Mouse (Mus musculus) hindbrain, embryonic 13.5 days (tissue): ENCODE results near the gene Mpv17. TPM values are rescaled to one million over a fixed set of nuclear protein-coding genes. Genes with fewer than 3 reads are reported as not detected.

ENCODE experiments used
- ATAC-seq: fragments of 200-750 bp; cut with Nextera tagmentation; 2 replicates; pipeline ENCODE4 v1.8.0; 2017; ENCODE audit warnings: moderate TSS enrichment; ENCODE audit not compliant: low FRiP score
- H3K27ac ChIP-seq: fragments of 300-500 bp; sonication (generic); 2 replicates; pipeline ENCODE4 v1.5.1; 2015; ENCODE audit warnings: inconsistent platforms, mild to moderate bottlenecking, moderate library complexity
- H3K27me3 ChIP-seq: fragments of 300-500 bp; sonication (generic); 2 replicates; pipeline ENCODE4 v1.6.1; 2015; ENCODE audit warnings: mild to moderate bottlenecking, inconsistent platforms
- H3K36me3 ChIP-seq: fragments of 300-500 bp; sonication (generic); 2 replicates; pipeline ENCODE4 v1.6.1; 2015; ENCODE audit warnings: mild to moderate bottlenecking, inconsistent platforms
- H3K4me1 ChIP-seq: fragments of 300-500 bp; sonication (generic); replicated peaks from 2 replicates; pipeline ENCODE4 v1.6.1; 2015; ENCODE audit warnings: inconsistent platforms
- H3K4me2 ChIP-seq: fragments of 300-500 bp; sonication (generic); 2 replicates; pipeline ENCODE4 v1.6.1; 2015; ENCODE audit warnings: inconsistent platforms, mild to moderate bottlenecking, moderate library complexity
- H3K4me3 ChIP-seq: fragments of 300-500 bp; sonication (generic); 2 replicates; pipeline ENCODE4 v1.5.1; 2015; ENCODE audit warnings: mild to moderate bottlenecking, inconsistent platforms
- H3K9ac ChIP-seq: fragments of 300-500 bp; sonication (generic); 2 replicates; pipeline ENCODE4 v1.6.1; 2015; ENCODE audit warnings: mild to moderate bottlenecking, inconsistent platforms
- H3K9me3 ChIP-seq: fragments of 300-500 bp; sonication (generic); 2 replicates; pipeline ENCODE4 v1.6.1; 2016; ENCODE audit warnings: inconsistent platforms
- WGBS: fragments of 180-500 bp; shearing (Covaris S2); methylation state at CpG from one replicate; pipeline ENCODE4 v1.1.7; 2015; 5-methylcytosine and 5-hydroxymethylcytosine counted together
- polyA plus RNA-seq: library from polyadenylated mRNA; unstranded; fragments of >200 nt; fragmentation: Nextera tagmentation; extraction: Ambion mirVana; gene quantifications from 2 replicates; pipeline ENCODE4 v1.2.1, GENCODE M21; 2015

Gene Mpv17
- polyA plus RNA-seq, 1 experiment from 2014 or later = 54.2 TPM

DNA sequence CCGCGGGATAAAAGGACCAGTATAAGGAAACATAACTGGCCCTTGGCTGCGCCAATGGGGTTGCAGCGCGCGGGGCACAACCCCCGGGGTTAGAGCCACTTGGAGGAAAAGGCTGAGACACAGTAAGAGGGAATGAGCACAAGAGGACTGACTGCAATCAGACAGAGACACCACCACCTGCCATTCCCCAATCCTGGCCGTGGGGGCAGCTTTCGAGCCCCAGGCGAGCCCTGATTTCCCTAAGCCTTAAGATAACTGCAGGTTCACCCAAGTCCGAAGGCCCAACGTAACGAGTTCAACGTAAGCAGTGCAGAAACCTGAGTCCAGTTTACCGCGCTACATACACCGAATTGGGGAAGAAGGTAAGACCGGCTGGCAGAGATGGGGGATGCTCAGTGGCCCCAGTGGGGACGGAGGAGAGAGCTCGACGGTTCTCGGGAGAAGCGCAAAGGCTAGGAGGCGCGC, 25.3 kb upstream of the Mpv17 start:
- Histone ChIP-seq H3K27me3 (no peaks in the 10 kb centered on the region), H3K4me1 (peaks cover 28% of the 10 kb centered on the region), H3K4me3 (peak overlapping the region; percentile 70), H3K4me2 (peak overlapping the region; percentile 93), H3K27ac (peak overlapping the region; percentile 94), H3K36me3 (peaks cover 9% of the 10 kb centered on the region), H3K9ac (peak overlapping the region; percentile 88), H3K9me3 (no peaks in the 10 kb centered on the region)
- peak; percentile 85 for ATAC-seq
- WGBS = 2% methylated on average over 25 of the region's 25 CpGs

GRCm38 (mm10) chr5:31168630-31169029, 14.6 kb upstream of the Mpv17 start:
- no peak for ATAC-seq
- no peak overlapping the region for H3K27ac ChIP-seq
- no peak overlapping the region for H3K9ac ChIP-seq
- 89% methylated on average over 4 of the region's 4 CpGs for WGBS
- H3K4me1 ChIP-seq = no peaks in the 10 kb centered on the region
- H3K9me3 ChIP-seq = no peaks in the 10 kb centered on the region
- H3K36me3 ChIP-seq = peaks cover 96% of the 10 kb centered on the region
- H3K4me3 ChIP-seq = no peak overlapping the region
- H3K4me2 ChIP-seq = no peak overlapping the region
- no peaks in the 10 kb centered on the region for H3K27me3 ChIP-seq

DNA sequence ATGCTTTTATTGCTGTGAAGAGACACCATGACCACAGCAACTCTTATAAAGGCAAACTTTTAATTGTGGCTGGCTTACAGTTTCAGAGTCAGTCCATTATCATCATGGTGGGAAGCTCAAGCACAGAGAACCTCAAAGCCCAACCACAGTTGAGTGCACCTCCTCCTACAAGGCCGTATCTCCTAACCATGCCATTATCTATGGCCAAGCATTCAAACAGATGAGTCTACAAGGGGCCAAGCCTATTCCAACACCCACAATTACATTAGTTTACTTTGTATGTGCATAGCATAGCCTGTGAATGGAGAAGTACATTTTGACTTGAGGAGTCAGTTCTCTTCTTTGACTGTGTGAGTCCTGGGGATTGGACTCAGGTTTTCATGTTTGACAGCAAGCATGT, 10.8 kb upstream of the Mpv17 start:
- Histone ChIP-seq H3K4me3 (no peak overlapping the region), H3K36me3 (peaks cover 94% of the 10 kb centered on the region), H3K4me1 (no peaks in the 10 kb centered on the region), H3K27me3 (no peaks in the 10 kb centered on the region), H3K9me3 (no peaks in the 10 kb centered on the region), H3K27ac (no peak overlapping the region), H3K4me2 (no peak overlapping the region), H3K9ac (no peak overlapping the region)
- WGBS = 80% methylated on average over 1 of the region's 1 CpGs
- no peak for ATAC-seq

DNA sequence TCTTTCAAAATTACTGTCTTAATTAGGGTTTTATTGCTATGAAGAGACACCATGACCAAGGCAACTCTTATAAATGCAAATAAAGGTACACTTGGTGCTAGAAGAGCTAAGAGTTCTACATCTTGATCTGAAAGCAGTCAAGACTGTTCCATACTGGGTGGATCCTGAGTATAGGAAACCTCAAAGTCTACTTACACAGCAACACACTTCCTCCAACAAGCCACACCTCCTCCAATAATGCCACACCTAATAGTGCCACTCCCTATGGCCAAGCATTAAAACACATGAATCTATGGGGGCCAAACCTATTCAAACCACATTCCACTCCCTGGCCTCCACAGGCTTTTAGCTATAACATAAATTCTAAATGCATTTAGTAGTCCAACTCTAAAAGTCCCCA, 8.4 kb upstream of the Mpv17 start:
- Histone ChIP-seq H3K4me3 (no peak overlapping the region), H3K4me2 (no peak overlapping the region), H3K27me3 (no peaks in the 10 kb centered on the region), H3K9me3 (no peaks in the 10 kb centered on the region), H3K9ac (no peak overlapping the region), H3K4me1 (no peaks in the 10 kb centered on the region), H3K27ac (no peak overlapping the region), H3K36me3 (peaks cover 94% of the 10 kb centered on the region)
- no peak for ATAC-seq

DNA sequence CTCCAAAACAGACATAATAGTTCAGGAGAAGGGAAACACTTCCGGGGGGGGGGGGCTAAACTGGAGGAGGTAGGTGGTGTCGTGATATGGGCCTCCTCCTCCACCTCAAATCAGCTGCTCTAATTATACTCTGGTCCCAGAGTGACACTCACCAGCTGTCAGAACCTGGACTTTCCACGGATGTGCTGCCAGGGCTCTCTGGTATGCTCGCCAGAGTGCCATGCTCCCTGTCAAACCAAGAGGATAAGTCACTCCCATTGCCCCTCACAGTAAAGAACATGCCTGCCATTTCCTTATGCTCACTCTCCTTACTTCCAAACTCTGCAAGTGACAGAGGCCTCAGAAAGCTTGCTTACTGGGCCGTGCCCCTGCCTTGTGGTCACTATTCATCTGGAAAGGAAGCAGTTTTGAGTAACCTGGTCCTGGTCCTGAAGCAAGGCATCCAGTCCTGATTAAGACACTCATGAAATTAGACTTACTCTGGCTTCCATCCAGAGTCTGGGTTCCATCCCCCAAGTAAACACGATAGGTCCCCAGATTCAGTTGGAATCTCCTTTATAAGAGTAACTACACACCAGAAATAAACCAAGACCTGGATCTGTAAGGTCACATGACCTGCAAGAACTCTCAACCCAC, 417 bp downstream of the Mpv17 start:
- H3K4me1 ChIP-seq = peaks cover 16% of the 10 kb centered on the region
- H3K4me2 ChIP-seq = peak overlapping the region; percentile 84
- H3K36me3 ChIP-seq = peaks cover 31% of the 10 kb centered on the region
- peak overlapping the region; percentile 65 for H3K4me3 ChIP-seq
- H3K9me3 ChIP-seq = no peaks in the 10 kb centered on the region
- H3K9ac ChIP-seq = peak overlapping the region; percentile 85
- peak; percentile 26; the same call in 1 of the 2 replicates for ATAC-seq
- H3K27me3 ChIP-seq = no peaks in the 10 kb centered on the region
- H3K27ac ChIP-seq = peak overlapping the region; percentile 83
- 41% methylated on average over 6 of the region's 6 CpGs for WGBS

GRCm38 (mm10) chr5:31151746-31152145, 2.3 kb downstream of the Mpv17 start:
- H3K9ac ChIP-seq = no peak overlapping the region
- H3K4me1 ChIP-seq = peaks cover 16% of the 10 kb centered on the region
- no peak overlapping the region for H3K4me2 ChIP-seq
- ATAC-seq = no peak
- 90% methylated on average over 3 of the region's 3 CpGs for WGBS
- no peak overlapping the region for H3K4me3 ChIP-seq
- H3K27ac ChIP-seq = no peak overlapping the region
- H3K9me3 ChIP-seq = no peaks in the 10 kb centered on the region
- peaks cover 12% of the 10 kb centered on the region for H3K36me3 ChIP-seq
- no peaks in the 10 kb centered on the region for H3K27me3 ChIP-seq

DNA sequence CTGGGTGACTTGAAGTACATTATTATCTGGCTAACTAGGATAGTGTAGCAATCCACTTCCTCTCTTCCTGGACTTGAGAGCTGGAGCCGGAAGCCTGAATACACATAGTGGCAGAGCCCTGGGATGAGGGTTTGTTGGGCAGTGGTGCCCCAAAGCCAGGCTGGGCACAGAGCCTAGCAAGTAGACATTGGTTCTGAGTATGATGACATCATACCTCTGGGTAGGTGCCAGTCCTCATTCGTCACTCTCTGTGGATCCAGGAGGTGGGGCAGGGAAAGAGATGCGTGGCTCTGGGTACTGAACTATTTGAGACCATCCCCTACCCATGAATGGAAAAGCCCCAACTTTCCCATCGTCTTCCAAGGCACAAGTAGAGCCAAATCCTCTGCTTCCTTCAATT, 4.3 kb downstream of the Mpv17 start:
- no peaks in the 10 kb centered on the region for H3K27me3 ChIP-seq
- 90% methylated on average over 4 of the region's 4 CpGs for WGBS
- H3K36me3 ChIP-seq = peaks cover 24% of the 10 kb centered on the region

GRCm38 (mm10) chr5:31138968-31139425, 15.1 kb downstream of the Mpv17 start:
- ATAC-seq = no peak
- Histone ChIP-seq H3K27ac (no peak overlapping the region), H3K9ac (0 out of 2 replicates have a peak overlapping the region, but pooled peaks have one; percentile 53), H3K9me3 (no peaks in the 10 kb centered on the region), H3K4me1 (peaks cover 24% of the 10 kb centered on the region), H3K27me3 (peaks cover 66% of the 10 kb centered on the region), H3K4me2 (peak overlapping the region; percentile 58; the same call in 1 of the 2 replicates), H3K36me3 (peaks cover 14% of the 10 kb centered on the region), H3K4me3 (peak overlapping the region; percentile 38; the same call in 1 of the 2 replicates)
- WGBS = 11% methylated on average over 9 of the region's 9 CpGs

More for the DNA sequence above, 4.3 kb downstream of the Mpv17 start:
- H3K27ac ChIP-seq = no peak overlapping the region
- no peaks in the 10 kb centered on the region for H3K9me3 ChIP-seq
- no peak overlapping the region for H3K9ac ChIP-seq
- H3K4me3 ChIP-seq = no peak overlapping the region
- no peak for ATAC-seq
- H3K4me2 ChIP-seq = no peak overlapping the region
- peaks cover 13% of the 10 kb centered on the region for H3K4me1 ChIP-seq

DNA sequence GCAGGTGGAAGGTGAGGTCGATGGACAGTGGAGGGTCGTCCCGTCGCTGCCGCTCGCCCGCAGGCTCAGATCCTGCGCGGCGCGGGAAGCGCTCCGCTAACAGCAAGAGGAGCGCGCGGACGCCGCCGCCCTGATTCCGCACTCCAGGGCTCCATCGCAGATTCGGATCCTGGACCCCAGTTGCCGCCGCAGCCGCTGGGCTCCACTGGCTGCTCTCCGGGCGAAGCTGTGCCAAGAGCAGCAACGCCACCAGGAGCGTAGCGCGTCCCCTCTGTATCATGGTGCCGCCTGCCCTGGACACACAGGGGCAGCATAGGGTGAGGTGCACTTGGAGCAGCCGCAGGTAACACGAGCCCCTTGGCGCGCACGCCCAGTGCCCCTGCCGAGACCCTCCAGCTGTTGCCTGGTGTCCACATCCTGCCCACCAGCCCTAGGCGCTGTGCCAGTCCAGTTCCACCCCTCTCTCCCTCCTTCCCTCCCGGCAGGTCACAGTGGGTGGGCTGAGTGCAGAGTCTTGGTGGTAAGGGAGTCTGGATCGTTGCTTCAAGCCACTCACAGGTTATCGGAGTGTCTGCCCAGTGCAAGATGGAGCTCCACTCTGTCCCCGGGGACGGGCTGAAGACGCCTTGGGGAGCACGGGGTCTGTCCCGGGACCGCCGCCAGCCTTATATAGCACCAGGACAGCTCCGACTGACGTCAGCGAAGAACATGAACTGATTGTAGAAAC, 15.6 kb downstream of the Mpv17 start, which contains the start of gene Ucn:
Gene Ucn (minus strand): TSS at position 589 of the 727 bp plus-strand sequence.
- peak within 1 kb of the TSS; percentile 53 for H3K9ac ChIP-seq
- H3K4me3 ChIP-seq = peak within 1 kb of the TSS; percentile 38
- H3K27me3 ChIP-seq = peaks cover 72% of the 10 kb centered on the region
- H3K27ac ChIP-seq = no peak within 1 kb of the TSS
- peak within 1 kb of the TSS; percentile 58 for H3K4me2 ChIP-seq
- WGBS = 2% methylated on average over 52 of the region's 52 CpGs
- peaks cover 13% of the 10 kb centered on the region for H3K36me3 ChIP-seq
- H3K9me3 ChIP-seq = no peaks in the 10 kb centered on the region
- ATAC-seq = no peak
- peaks cover 24% of the 10 kb centered on the region for H3K4me1 ChIP-seq

- ATAC-seq = no peak
Measured at GRCm38 (mm10) chr5:31137658-31138057, 16.4 kb downstream of the Mpv17 start.

DNA sequence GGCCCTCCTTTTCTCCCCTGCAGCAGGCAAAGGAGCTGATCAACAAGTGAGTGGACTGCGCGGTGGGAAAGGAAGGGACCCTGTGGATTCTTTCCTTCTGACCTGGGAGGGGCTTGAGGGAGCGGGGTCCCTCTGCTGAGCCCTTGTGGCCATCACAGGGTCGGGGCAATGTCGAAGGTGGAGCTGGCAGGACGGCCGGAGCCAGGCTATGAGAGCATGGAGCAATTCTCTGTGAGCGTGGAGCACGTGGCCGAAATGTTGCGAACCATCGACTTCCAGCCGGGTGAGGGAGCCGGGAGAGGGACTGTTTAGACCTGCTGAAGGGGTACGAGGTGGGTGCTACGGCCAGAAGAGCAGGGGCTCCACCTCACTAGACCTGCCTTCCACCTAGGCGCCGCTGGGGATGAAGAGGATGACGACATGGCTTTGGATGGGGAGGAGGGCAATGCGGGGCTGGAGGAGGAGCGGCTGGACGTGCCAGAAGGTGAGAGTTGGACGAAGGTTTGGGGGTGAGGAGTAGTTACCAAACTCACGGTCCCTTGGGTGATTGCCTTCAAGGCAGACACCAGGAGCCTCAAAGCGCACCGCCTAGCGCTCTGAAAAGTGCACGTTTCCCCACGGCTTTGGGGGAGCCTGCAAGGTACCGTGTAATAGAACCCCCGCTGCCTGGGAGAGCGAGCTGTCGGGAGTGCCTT, 17.2 kb downstream of the Mpv17 start:
- peaks cover 24% of the 10 kb centered on the region for H3K4me1 ChIP-seq
- H3K4me2 ChIP-seq = peak overlapping the region; percentile 58
- peak overlapping the region; percentile 38 for H3K4me3 ChIP-seq
- ATAC-seq = no peak
- no peak overlapping the region for H3K27ac ChIP-seq
- 1% methylated on average over 33 of the region's 33 CpGs for WGBS
- H3K27me3 ChIP-seq = peaks cover 80% of the 10 kb centered on the region
- H3K36me3 ChIP-seq = peaks cover 11% of the 10 kb centered on the region
- 0 out of 2 replicates have a peak overlapping the region, but pooled peaks have one; percentile 29 for H3K9ac ChIP-seq
- H3K9me3 ChIP-seq = no peaks in the 10 kb centered on the region

More at GRCm38 (mm10) chr5:31137658-31138057, 16.4 kb downstream of the Mpv17 start:
- Histone ChIP-seq H3K9ac (0 out of 2 replicates have a peak overlapping the region, but pooled peaks have one; percentile 29), H3K27me3 (peaks cover 74% of the 10 kb centered on the region), H3K4me1 (peaks cover 24% of the 10 kb centered on the region), H3K4me2 (peak overlapping the region; percentile 58), H3K36me3 (peaks cover 13% of the 10 kb centered on the region), H3K9me3 (no peaks in the 10 kb centered on the region), H3K4me3 (peak overlapping the region; percentile 38), H3K27ac (no peak overlapping the region)
- under 1% methylated on average over 13 of the region's 13 CpGs for WGBS

- no peak for ATAC-seq
- Histone ChIP-seq H3K9me3 (no peaks in the 10 kb centered on the region), H3K36me3 (no peaks in the 10 kb centered on the region), H3K4me2 (no peak overlapping the region), H3K27ac (no peak overlapping the region), H3K9ac (no peak overlapping the region), H3K4me3 (no peak overlapping the region), H3K27me3 (0 out of 2 replicates have a peak, but pooled peaks cover 5% of the 10 kb centered on the region), H3K4me1 (no peaks in the 10 kb centered on the region)
- WGBS = 39% methylated on average over 5 of the region's 5 CpGs
Measured at GRCm38 (mm10) chr5:31126050-31126449, 28.0 kb downstream of the Mpv17 start.
